Mouse (Mus musculus) lung, postnatal 36 days (tissue): ENCODE results near the gene Kmt2b.

ENCODE experiments used
- DNase-seq: peaks from one replicate; pipeline ENCODE4 v3.0.0; 2022; ENCODE audit warnings: mixed read lengths

The Kmt2b gene

GRCm38 (mm10) chr7:30599933-30600353, 11.4 kb upstream of the Kmt2b start:
- peak; percentile 97 for DNase-seq

DNA sequence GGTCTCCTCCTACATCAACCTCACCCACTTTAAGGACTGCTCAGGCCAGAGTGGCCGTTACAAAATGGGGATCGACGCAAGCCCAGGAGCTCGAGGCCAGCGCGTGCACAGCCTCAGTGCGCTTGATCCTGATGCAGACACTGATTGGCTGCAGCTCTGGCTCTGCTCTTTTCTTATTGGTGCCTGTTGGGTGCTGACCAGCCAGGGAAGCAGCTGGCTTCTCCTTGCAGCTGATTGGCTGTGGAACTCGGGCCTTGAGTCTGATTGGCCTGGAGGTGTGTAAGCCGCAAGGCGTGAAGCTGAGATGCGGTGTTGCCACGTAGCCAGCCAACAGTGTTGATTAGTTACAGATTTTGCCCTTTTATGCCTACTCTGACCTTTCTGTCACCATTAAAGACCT, 10.3 kb upstream of the Kmt2b start, which contains the start of gene Zbtb32:
Zbtb32 (minus strand) TSS at position 124 of the 400 bp plus-strand sequence.
- no peak for DNase-seq

GRCm38 (mm10) chr7:30596811-30597210, 8.3 kb upstream of the Kmt2b start:
- peak; percentile 70 for DNase-seq

- DNase-seq = no peak
These were observed 7.6 kb upstream of the Kmt2b start for GRCm38 (mm10) chr7:30596093-30596492.

DNA sequence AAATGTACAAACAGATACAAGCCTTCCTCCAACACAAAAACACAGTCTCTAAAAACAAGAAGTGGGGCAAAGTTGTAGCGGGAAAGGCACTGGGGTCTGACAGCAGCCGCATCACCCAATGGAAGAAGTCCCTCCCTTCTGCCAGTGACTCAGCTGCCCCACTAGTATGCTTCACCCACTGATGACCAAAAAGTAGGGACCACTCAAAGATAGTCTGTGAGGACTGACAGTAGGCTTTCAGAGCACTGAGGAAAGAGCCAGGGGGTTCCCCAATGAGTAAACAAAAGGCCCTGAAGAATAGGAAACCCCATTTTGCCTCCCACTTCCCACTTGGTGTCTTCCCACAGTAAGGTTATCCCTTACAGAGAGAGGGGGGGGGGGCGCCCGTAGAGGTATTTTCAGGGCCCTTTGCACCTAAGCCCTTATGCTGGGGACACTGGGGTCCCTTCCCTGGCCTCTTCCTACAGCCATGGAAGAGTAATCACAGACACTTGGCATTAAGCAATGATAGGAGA, 6.0 kb upstream of the Kmt2b start:
- no peak for DNase-seq

DNA sequence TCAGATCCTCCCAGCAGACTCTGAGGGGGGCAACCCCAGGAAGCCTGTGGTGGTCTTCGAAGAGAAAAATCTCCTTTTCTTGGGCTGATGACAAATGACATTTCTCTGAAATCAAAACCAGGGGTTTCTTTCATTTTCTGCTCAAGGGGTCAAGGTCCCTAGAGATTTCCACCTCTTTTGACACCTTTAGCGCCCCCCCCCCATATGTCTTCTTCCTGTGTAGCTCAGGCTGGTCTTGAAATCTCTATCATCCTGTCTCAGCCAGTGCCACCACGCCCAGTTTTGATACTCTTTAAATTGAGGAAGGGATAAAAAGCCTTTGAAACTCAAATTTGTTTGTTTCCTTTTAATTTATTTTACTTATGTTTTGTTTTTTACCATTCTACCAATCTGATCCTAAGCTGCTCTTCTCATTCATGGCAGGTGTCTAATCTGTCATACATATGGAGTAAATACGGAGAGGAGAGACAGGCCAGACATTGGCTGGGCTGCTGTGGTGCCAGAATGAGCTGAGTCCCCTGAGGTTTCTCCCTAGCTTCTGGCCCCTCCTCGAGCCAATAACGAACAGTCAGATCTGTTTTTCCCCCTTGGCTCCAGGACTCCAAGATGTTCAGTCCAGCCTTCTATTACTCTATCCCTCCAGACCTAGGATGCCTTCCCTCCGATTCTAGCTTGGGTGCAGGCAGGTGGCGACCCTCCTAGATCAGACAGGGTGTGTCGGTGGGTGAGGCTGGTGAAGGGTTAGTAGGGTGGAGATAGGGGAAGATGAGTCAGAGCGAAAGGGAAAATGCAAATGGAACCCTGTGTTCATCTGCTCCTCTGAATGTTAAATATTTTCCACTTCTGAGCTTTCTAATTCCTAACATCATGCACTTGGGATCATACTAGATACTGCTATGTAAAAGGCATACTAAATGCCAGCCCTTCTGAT, 5.3 kb upstream of the Kmt2b start:
- no peak for DNase-seq

DNA sequence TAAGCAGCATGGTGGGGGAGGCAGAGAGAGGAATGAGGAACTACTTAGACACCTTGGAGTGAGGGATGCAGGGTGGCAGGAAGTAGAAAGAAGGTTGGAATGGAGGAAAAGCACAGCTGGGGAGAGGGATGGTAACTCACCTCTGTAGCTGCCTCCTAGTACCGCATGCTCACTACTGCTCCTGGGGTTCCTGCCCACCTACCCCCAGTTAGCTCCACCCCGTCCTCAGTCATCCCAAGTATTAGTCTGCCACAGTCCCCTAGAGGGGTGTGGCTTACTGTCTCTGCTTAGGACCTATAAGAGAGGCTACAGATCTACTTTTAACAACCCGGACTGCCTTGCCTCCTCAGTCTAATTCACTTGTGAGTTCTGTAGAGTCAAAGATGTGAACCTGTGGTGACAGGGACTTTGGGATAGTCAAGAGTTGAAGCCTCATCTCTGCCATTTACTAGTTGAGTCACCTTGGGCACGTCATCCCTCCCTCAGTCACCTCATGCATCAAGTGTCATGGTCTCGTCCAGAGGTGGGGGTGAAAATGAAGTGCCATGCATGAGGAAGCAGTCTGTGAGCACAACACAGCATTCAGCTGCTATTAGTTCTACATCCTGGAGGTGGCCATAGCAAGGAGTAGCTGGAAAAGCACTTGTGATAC, 4.4 kb upstream of the Kmt2b start:
- peak; percentile 23 for DNase-seq

GRCm38 (mm10) chr7:30591605-30591951, 3.1 kb upstream of the Kmt2b start:
- DNase-seq = no peak

GRCm38 (mm10) chr7:30590927-30591604, 2.5 kb upstream of the Kmt2b start:
- DNase-seq = no peak

GRCm38 (mm10) chr7:30589435-30590301, 1.1 kb upstream of the Kmt2b start:
- DNase-seq = peak; percentile 90

GRCm38 (mm10) chr7:30587842-30588667, 471 bp downstream of the Kmt2b start:
- peak; percentile 25 for DNase-seq

DNA sequence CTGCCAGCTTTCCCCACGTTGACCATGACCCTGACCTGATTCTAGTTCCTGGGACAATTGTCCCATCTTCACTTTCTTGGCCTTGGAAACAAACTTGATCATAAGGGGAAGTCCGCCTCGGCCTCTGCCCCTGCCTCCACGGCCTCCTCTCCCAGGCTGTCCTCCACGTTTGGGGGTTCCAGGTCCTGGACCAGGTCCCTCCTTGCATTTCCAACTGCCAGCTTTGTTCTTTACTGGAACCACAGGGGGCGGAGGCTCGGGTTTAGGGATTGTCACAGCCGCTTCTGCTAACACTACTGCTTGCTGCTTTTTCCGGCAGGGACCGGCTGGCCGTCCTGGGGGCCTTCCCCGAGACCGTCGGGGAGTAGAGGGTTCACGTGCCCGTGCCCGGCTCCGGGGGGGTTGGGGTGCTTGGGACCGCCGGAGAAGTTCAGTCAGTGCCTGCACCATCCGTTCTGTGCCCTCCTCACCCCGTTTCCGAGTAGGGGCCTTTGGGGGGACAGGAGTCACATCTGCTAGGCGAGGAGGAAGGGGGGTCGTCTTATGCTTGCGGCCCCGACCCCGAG, 2.0 kb downstream of the Kmt2b start:
- no peak for DNase-seq

GRCm38 (mm10) chr7:30585170-30585569, 3.4 kb downstream of the Kmt2b start:
- no peak for DNase-seq

- no peak for DNase-seq
These were observed 4.2 kb downstream of the Kmt2b start for GRCm38 (mm10) chr7:30584339-30584738.

GRCm38 (mm10) chr7:30581547-30581946, 7.0 kb downstream of the Kmt2b start:
- no peak for DNase-seq

GRCm38 (mm10) chr7:30579950-30580349, 8.6 kb downstream of the Kmt2b start:
- DNase-seq = no peak

DNA sequence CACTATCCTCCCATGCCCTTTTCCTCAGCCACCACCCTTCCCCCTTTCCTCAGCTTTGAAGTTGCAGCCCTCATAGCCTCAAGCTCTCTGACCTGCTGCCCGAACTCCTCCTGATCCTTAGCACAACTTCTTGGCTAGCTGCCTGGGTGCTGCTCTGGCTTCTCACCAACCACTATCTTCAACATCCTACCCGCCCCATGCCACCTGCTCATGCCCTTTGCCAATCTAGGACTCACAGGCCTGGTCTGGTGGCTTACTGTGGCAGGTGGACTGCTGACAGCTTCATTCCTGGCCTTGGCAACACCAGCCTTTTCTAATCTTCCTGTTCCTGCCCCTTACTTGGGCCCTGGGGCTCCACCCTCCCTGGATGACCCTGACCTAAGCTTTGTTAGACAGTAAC, 15.6 kb downstream of the Kmt2b start:
- DNase-seq = peak; percentile 56

DNA sequence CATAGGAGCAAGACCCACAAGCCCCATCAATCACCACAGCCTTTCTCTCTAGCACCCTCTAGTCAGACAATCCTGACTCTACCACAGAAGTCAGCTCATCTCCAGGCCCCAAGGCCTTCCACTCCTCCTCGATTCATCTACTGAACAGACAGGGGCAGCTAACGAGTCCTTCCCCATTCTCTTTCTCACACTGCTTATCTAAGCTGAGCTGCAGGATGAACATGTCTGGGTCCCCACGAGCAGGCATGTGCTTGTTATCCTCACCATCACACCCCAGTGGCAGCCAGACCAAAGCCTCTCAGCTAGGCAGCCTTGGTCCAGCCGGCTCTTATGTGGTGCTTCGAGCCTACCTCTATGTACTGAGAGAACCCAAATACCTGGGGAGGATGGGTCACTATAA, 16.1 kb downstream of the Kmt2b start:
- no peak for DNase-seq

DNA sequence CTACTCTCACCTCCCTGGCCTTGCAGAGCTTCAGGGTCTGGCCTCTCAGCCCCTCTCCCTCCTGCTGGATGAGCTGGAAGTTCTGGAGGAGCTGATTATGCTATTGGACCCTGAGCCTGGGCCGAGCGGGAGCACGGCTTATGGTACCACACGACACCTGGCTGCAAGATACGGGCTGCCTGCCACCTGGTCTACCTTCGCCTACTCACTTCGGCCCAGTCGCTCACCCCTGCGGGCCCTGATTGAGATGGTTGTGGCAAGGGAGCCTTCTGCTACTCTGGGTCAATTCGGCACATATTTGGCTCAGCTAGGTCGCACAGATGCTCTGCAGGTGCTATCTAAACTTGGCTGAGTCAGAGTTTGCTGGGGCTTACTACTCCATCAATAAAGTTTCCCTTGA, 21.0 kb downstream of the Kmt2b start:
- no peak for DNase-seq

DNA sequence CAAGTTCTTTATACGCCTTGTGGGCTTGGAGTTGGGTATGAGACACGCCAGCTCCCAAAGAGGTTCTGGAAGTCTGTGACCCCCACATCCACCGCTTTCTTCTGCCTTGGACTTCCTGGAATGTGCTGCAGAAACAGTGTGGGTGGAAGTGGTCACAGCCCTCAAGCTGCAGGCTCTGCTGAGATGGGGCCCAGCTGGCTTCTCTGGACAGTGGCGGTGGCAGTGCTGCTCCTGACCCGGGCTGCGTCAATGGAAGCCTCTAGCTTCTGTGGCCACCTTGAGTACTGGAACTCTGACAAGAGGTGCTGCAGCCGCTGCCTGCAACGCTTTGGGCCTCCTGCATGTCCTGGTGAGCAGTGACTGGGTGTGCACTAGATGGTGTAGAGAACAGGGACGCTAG, 22.5 kb downstream of the Kmt2b start:
- no peak for DNase-seq

GRCm38 (mm10) chr7:30564970-30565571, 23.5 kb downstream of the Kmt2b start, which contains the start of gene Igflr1:
Gene Igflr1, plus strand, starts transcription at chr7:30565427.
- no peak for DNase-seq
